Mouse (Mus musculus): ENCODE results near the gene Slc41a1. TPM values are rescaled to one million over a fixed set of nuclear protein-coding genes. Genes with fewer than 3 reads are reported as not detected.
A peak's percentile ranks its signal among the peaks of the same experiment; 100 is the strongest.

Gene Slc41a1
- polyA plus RNA-seq, 1 experiment from 2014 or later: 12.6 TPM

GRCm38 (mm10) chr1:131866304-131866999 is 39.2 kb downstream of the Slc41a1 start:
- Histone ChIP-seq H3K27me3 (ENCODE audit: control insufficient read depth, insufficient read depth, low read depth, low read length) (no peaks in the 10 kb centered on the region), H3K27ac (ENCODE audit: low read length) (no peak overlapping the region), H3K4me3 (ENCODE audit: low read length) (peak overlapping the region; percentile 73; the same call in 1 of the 2 replicates), H3K9ac (ENCODE audit: low read length) (no peak overlapping the region), H3K9me3 (ENCODE audit: control insufficient read depth, low read length) (no peaks in the 10 kb centered on the region), H3K4me2 (ENCODE audit: low read depth, low read length) (0 out of 2 replicates have a peak overlapping the region, but pooled peaks have one; percentile 24), H3K36me3 (ENCODE audit: control insufficient read depth, insufficient read depth, low read length) (no peaks in the 10 kb centered on the region; the same call in 1 of the 2 replicates), H3K4me1 (replicated peaks; ENCODE audit: control insufficient read depth, insufficient read depth, low read length) (peaks cover 3% of the 10 kb centered on the region)
- no peak for ATAC-seq (ENCODE audit: low read depth)
- 69% methylated on average over 6 of the region's 6 CpGs for WGBS

- Histone ChIP-seq H3K27ac (ENCODE audit: low read length) (peak within 1 kb of the TSS; percentile 16; the same call in 1 of the 2 replicates), H3K27me3 (ENCODE audit: control insufficient read depth, insufficient read depth, low read depth, low read length) (no peaks in the 10 kb centered on the region), H3K9ac (ENCODE audit: low read length) (peak within 1 kb of the TSS; percentile 76), H3K9me3 (ENCODE audit: control insufficient read depth, low read length) (no peaks in the 10 kb centered on the region), H3K4me2 (ENCODE audit: low read depth, low read length) (peak within 1 kb of the TSS; percentile 66), H3K4me1 (replicated peaks; ENCODE audit: control insufficient read depth, insufficient read depth, low read length) (peaks cover 3% of the 10 kb centered on the region), H3K4me3 (ENCODE audit: low read length) (peak within 1 kb of the TSS; percentile 73), H3K36me3 (ENCODE audit: control insufficient read depth, insufficient read depth, low read length) (no peaks in the 10 kb centered on the region; the same call in 1 of the 2 replicates)
- ATAC-seq (ENCODE audit: low read depth): peak; percentile 98
- WGBS: 1% methylated on average over 46 of the region's 46 CpGs
Observed at GRCm38 (mm10) chr1:131867093-131867945, 40.0 kb downstream of the Slc41a1 start, which contains the start of gene Rab29. Gene Rab29, plus strand, starts transcription at chr1:131867224.

GRCm38 (mm10) chr1:131867946-131868290 is 40.6 kb downstream of the Slc41a1 start:
- peak overlapping the region; percentile 66 for H3K4me2 ChIP-seq (ENCODE audit: low read depth, low read length)
- H3K27ac ChIP-seq (ENCODE audit: low read length): no peak overlapping the region
- H3K9me3 ChIP-seq (ENCODE audit: control insufficient read depth, low read length): no peaks in the 10 kb centered on the region
- no peaks in the 10 kb centered on the region; the same call in 1 of the 2 replicates for H3K36me3 ChIP-seq (ENCODE audit: control insufficient read depth, insufficient read depth, low read length)
- peaks cover 3% of the 10 kb centered on the region for H3K4me1 ChIP-seq (replicated peaks; ENCODE audit: control insufficient read depth, insufficient read depth, low read length)
- WGBS: 11% methylated on average over 10 of the region's 10 CpGs
- peak overlapping the region; percentile 76 for H3K9ac ChIP-seq (ENCODE audit: low read length)
- no peaks in the 10 kb centered on the region for H3K27me3 ChIP-seq (ENCODE audit: control insufficient read depth, insufficient read depth, low read depth, low read length)
- H3K4me3 ChIP-seq (ENCODE audit: low read length): peak overlapping the region; percentile 73
- ATAC-seq (ENCODE audit: low read depth): peak; percentile 37

- Histone ChIP-seq H3K27ac (ENCODE audit: low read length) (no peak overlapping the region), H3K9me3 (ENCODE audit: control insufficient read depth, low read length) (no peaks in the 10 kb centered on the region), H3K36me3 (ENCODE audit: control insufficient read depth, insufficient read depth, low read length) (no peaks in the 10 kb centered on the region; the same call in 1 of the 2 replicates), H3K9ac (ENCODE audit: low read length) (no peak overlapping the region), H3K27me3 (ENCODE audit: control insufficient read depth, insufficient read depth, low read depth, low read length) (no peaks in the 10 kb centered on the region), H3K4me3 (ENCODE audit: low read length) (no peak overlapping the region), H3K4me2 (ENCODE audit: low read depth, low read length) (no peak overlapping the region), H3K4me1 (replicated peaks; ENCODE audit: control insufficient read depth, insufficient read depth, low read length) (peaks cover 3% of the 10 kb centered on the region)
- ATAC-seq (ENCODE audit: low read depth): no peak
- 84% methylated on average over 2 of the region's 2 CpGs for WGBS
Observed at GRCm38 (mm10) chr1:131869561-131869960, 42.3 kb downstream of the Slc41a1 start.

- Histone ChIP-seq H3K9me3 (ENCODE audit: control insufficient read depth, low read length) (no peaks in the 10 kb centered on the region), H3K9ac (ENCODE audit: low read length) (no peak overlapping the region), H3K4me2 (ENCODE audit: low read depth, low read length) (no peak overlapping the region), H3K4me1 (replicated peaks; ENCODE audit: control insufficient read depth, insufficient read depth, low read length) (peaks cover 2% of the 10 kb centered on the region), H3K27me3 (ENCODE audit: control insufficient read depth, insufficient read depth, low read depth, low read length) (no peaks in the 10 kb centered on the region), H3K36me3 (ENCODE audit: control insufficient read depth, insufficient read depth, low read length) (no peaks in the 10 kb centered on the region; the same call in 1 of the 2 replicates), H3K4me3 (ENCODE audit: low read length) (no peak overlapping the region), H3K27ac (ENCODE audit: low read length) (no peak overlapping the region)
- 57% methylated on average over 1 of the region's 1 CpGs for WGBS
- ATAC-seq (ENCODE audit: low read depth): no peak
Observed at GRCm38 (mm10) chr1:131872856-131873255, 45.6 kb downstream of the Slc41a1 start.

GRCm38 (mm10) chr1:131879816-131880215 is 52.5 kb downstream of the Slc41a1 start:
- no peak overlapping the region for H3K4me2 ChIP-seq (ENCODE audit: low read depth, low read length)
- 66% methylated on average over 2 of the region's 2 CpGs for WGBS
- H3K27me3 ChIP-seq (ENCODE audit: control insufficient read depth, insufficient read depth, low read depth, low read length): no peaks in the 10 kb centered on the region
- H3K36me3 ChIP-seq (ENCODE audit: control insufficient read depth, insufficient read depth, low read length): no peaks in the 10 kb centered on the region
- no peaks in the 10 kb centered on the region for H3K9me3 ChIP-seq (ENCODE audit: control insufficient read depth, low read length)
- no peak for ATAC-seq (ENCODE audit: low read depth)
- H3K4me1 ChIP-seq (replicated peaks; ENCODE audit: control insufficient read depth, insufficient read depth, low read length): no peaks in the 10 kb centered on the region
- H3K27ac ChIP-seq (ENCODE audit: low read length): no peak overlapping the region
- H3K9ac ChIP-seq (ENCODE audit: low read length): no peak overlapping the region
- H3K4me3 ChIP-seq (ENCODE audit: low read length): no peak overlapping the region

- H3K4me1 ChIP-seq (replicated peaks; ENCODE audit: control insufficient read depth, insufficient read depth, low read length): no peaks in the 10 kb centered on the region
- no peaks in the 10 kb centered on the region for H3K36me3 ChIP-seq (ENCODE audit: control insufficient read depth, insufficient read depth, low read length)
- H3K27me3 ChIP-seq (ENCODE audit: control insufficient read depth, insufficient read depth, low read depth, low read length): no peaks in the 10 kb centered on the region
- no peak for ATAC-seq (ENCODE audit: low read depth)
- H3K4me2 ChIP-seq (ENCODE audit: low read depth, low read length): no peak overlapping the region
- 43% methylated on average over 2 of the region's 2 CpGs for WGBS
- H3K27ac ChIP-seq (ENCODE audit: low read length): no peak overlapping the region
- H3K9ac ChIP-seq (ENCODE audit: low read length): no peak overlapping the region
- H3K9me3 ChIP-seq (ENCODE audit: control insufficient read depth, low read length): no peaks in the 10 kb centered on the region
- H3K4me3 ChIP-seq (ENCODE audit: low read length): no peak overlapping the region
Observed at GRCm38 (mm10) chr1:131882787-131883186, 55.5 kb downstream of the Slc41a1 start.

GRCm38 (mm10) chr1:131886173-131886572 is 58.9 kb downstream of the Slc41a1 start:
- no peak overlapping the region for H3K4me3 ChIP-seq (ENCODE audit: low read length)
- 70% methylated on average over 2 of the region's 2 CpGs for WGBS
- no peak overlapping the region for H3K4me2 ChIP-seq (ENCODE audit: low read depth, low read length)
- no peaks in the 10 kb centered on the region for H3K27me3 ChIP-seq (ENCODE audit: control insufficient read depth, insufficient read depth, low read depth, low read length)
- H3K4me1 ChIP-seq (replicated peaks; ENCODE audit: control insufficient read depth, insufficient read depth, low read length): no peaks in the 10 kb centered on the region
- no peak overlapping the region for H3K9ac ChIP-seq (ENCODE audit: low read length)
- H3K36me3 ChIP-seq (ENCODE audit: control insufficient read depth, insufficient read depth, low read length): no peaks in the 10 kb centered on the region
- no peak overlapping the region for H3K27ac ChIP-seq (ENCODE audit: low read length)
- ATAC-seq (ENCODE audit: low read depth): no peak
- no peaks in the 10 kb centered on the region for H3K9me3 ChIP-seq (ENCODE audit: control insufficient read depth, low read length)

- H3K36me3 ChIP-seq (ENCODE audit: control insufficient read depth, insufficient read depth, low read length): no peaks in the 10 kb centered on the region
- no peak overlapping the region for H3K4me3 ChIP-seq (ENCODE audit: low read length)
- H3K9ac ChIP-seq (ENCODE audit: low read length): no peak overlapping the region
- no peak overlapping the region for H3K4me2 ChIP-seq (ENCODE audit: low read depth, low read length)
- no peaks in the 10 kb centered on the region for H3K27me3 ChIP-seq (ENCODE audit: control insufficient read depth, insufficient read depth, low read depth, low read length)
- 64% methylated on average over 3 of the region's 3 CpGs for WGBS
- H3K4me1 ChIP-seq (replicated peaks; ENCODE audit: control insufficient read depth, insufficient read depth, low read length): no peaks in the 10 kb centered on the region
- H3K27ac ChIP-seq (ENCODE audit: low read length): no peak overlapping the region
- ATAC-seq (ENCODE audit: low read depth): no peak
- H3K9me3 ChIP-seq (ENCODE audit: control insufficient read depth, low read length): no peaks in the 10 kb centered on the region
Observed at GRCm38 (mm10) chr1:131886641-131887040, 59.3 kb downstream of the Slc41a1 start.

Measured in lung, embryonic 16.5 days (tissue).